Mouse (Mus musculus) cerebellum, adult 2 months (tissue): ENCODE data around the gene Cwc22.

Experiments
- CTCF ChIP-seq: fragments of 200-500 bp; IDR thresholded peaks from 2 replicates; pipeline ENCODE4 v1.5.1; 2011; ENCODE audit warnings: low read depth, mild to moderate bottlenecking, control low read depth, low read length, moderate library complexity, borderline replicate concordance; ENCODE audit not compliant: insufficient read depth
- POLR2A ChIP-seq: fragments of 200-500 bp; IDR thresholded peaks from 2 replicates; pipeline ENCODE4 v1.6.1; 2011; ENCODE audit warnings: low read length, control low read depth, borderline replicate concordance; ENCODE audit not compliant: insufficient read depth

DNA sequence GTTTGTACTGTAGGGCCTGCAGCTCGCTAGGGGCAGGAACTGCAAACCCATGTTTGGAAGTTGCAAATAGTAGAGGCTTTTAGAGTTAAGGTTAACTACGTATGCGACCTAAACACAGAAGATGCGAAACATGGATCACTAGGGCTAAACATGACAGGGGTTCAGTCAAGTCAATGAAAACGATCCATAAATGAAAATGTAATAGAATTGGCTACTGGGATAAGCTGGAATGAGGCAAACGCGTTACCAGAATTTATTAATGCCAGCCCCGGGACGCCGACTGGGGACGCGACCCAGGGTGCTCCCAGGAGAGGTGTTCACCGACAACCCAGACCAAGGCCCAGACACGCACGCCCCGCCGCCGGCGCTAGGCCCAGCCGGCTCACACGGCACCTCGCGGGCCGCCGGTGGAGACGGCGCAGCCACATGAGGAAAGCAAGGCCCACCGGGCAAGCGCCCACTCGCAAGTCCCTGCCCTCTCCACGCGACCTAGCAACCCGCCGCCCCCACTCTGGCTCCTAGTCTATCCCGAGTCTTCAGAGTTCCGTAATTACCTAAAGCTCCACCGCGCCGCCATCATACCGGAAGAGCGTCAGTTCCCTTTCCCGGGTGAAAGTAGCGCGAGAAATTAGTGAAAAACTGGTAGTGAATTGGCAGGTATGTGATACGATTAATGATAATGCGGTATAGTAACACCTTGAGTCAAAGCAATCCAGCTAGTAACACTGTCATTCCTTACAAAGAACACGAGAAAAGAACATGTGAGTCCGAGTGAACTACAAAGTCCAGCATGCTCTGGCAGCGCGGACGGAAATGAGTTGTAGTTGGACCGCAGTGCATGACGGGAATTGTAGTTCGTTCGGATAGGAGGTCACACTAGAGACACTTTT is at the start of gene Cwc22:
- TF ChIP-seq CTCF (no peak), POLR2A (0 out of 2 replicates have a peak, but pooled peaks have one; percentile 9)
